Mouse (Mus musculus) MEL (cell line): ENCODE results near the gene Lsm12. TPM values are rescaled to one million over a fixed set of nuclear protein-coding genes. Genes with fewer than 3 reads are reported as not detected.

Experiments
- DNase-seq: peaks from one replicate; pipeline ENCODE4 v3.0.0; 2011; ENCODE audit warnings: low read depth, low spot score
- H3K27ac ChIP-seq: 2 replicates; pipeline ENCODE4 v1.5.1; 2012; ENCODE audit warnings: low read depth, mild to moderate bottlenecking, control low read depth, low read length, moderate library complexity; ENCODE audit not compliant: control insufficient read depth
- H3K27me3 ChIP-seq, 2 experiments: fragments of 150-350 bp in 1 of 2; sonication (generic) in 1 of 2; 2 replicates each; pipeline ENCODE4 v1.6.1; 2012; ENCODE audit warnings: low read length in 2 of 2, mild to moderate bottlenecking in 2 of 2, improper control_type of control experiment in 1 of 2, moderate library complexity in 1 of 2; ENCODE audit not compliant: insufficient read depth in 2 of 2, control insufficient read depth in 1 of 2
- H3K36me3 ChIP-seq, 2 experiments: 2 replicates each; pipeline ENCODE4 v1.6.1; 2012 to 2014; ENCODE audit warnings: low read length in 2 of 2, improper control_type of control experiment in 1 of 2, inconsistent platforms in 1 of 2, mild to moderate bottlenecking in 1 of 2; ENCODE audit not compliant: insufficient read depth in 2 of 2, control insufficient read depth in 1 of 2
- H3K4me1 ChIP-seq, 2 experiments: fragments of 150-350 bp in 1 of 2; sonication (generic) in 1 of 2; 2 replicates each; pipeline ENCODE4 v1.6.1; 2012; ENCODE audit warnings: low read length in 2 of 2, improper control_type of control experiment in 1 of 2, mild to moderate bottlenecking in 1 of 2; ENCODE audit not compliant: insufficient read depth in 2 of 2, control insufficient read depth in 1 of 2
- H3K4me3 ChIP-seq, 2 experiments: fragments of 150-350 bp in 1 of 2; sonication (generic) in 1 of 2; 2 replicates each; pipeline ENCODE4 v1.5.1; 2012; ENCODE audit warnings: low read depth in 2 of 2, low read length in 2 of 2, mild to moderate bottlenecking in 2 of 2, moderate library complexity in 2 of 2, control low read depth in 1 of 2, improper control_type of control experiment in 1 of 2; ENCODE audit not compliant: control insufficient read depth in 1 of 2, insufficient read depth in 1 of 2
- H3K79me2 ChIP-seq: 2 replicates; pipeline ENCODE4 v1.6.1; 2012; ENCODE audit warnings: mild to moderate bottlenecking, low read length, moderate library complexity; ENCODE audit not compliant: control insufficient read depth, poor library complexity, insufficient read depth
- H3K9ac ChIP-seq: 2 replicates; pipeline ENCODE4 v1.6.1; 2012; ENCODE audit warnings: low read depth, mild to moderate bottlenecking, control low read depth, low read length, moderate library complexity; ENCODE audit not compliant: control insufficient read depth, poor library complexity, severe bottlenecking
- H3K9me3 ChIP-seq: fragments of 150-350 bp; sonication (generic); replicated peaks from 2 replicates; pipeline ENCODE4 v1.6.1; 2012; ENCODE audit warnings: mild to moderate bottlenecking, low read length, improper control_type of control experiment, moderate library complexity; ENCODE audit not compliant: insufficient read depth
- BHLHE40 ChIP-seq: IDR thresholded peaks from 2 replicates; pipeline ENCODE4 v1.6.1; 2012; ENCODE audit warnings: low read depth, mild to moderate bottlenecking, inconsistent platforms, low read length, improper control_type of control experiment, borderline replicate concordance
- CHD1 ChIP-seq: IDR thresholded peaks from 2 replicates; pipeline ENCODE4 v1.6.1; 2012; ENCODE audit warnings: low read depth, mild to moderate bottlenecking, inconsistent platforms, low read length, improper control_type of control experiment
- CHD2 ChIP-seq: IDR thresholded peaks from 2 replicates; pipeline ENCODE4 v1.6.1; 2011; ENCODE audit warnings: low read length, improper control_type of control experiment
- CTCF ChIP-seq, 3 experiments: IDR thresholded peaks in 2 of 3; conservative IDR thresholded peaks in 1 of 3; 2 replicates each; pipeline ENCODE4 v1.5.1; 2011 to 2012; ENCODE audit warnings: low read length in 3 of 3, low read depth in 2 of 3, mild to moderate bottlenecking in 2 of 3, improper control_type of control experiment in 1 of 3, inconsistent platforms in 1 of 3, mixed read lengths in 1 of 3, moderate library complexity in 1 of 3; ENCODE audit not compliant: control insufficient read depth in 1 of 3, insufficient read depth in 1 of 3, poor library complexity in 1 of 3, severe bottlenecking in 1 of 3
- ELF1 ChIP-seq: IDR thresholded peaks from 2 replicates; pipeline ENCODE4 v1.6.1; 2014; ENCODE audit warnings: low read depth, mild to moderate bottlenecking, inconsistent platforms, low read length, improper control_type of control experiment, moderate library complexity
- HCFC1 ChIP-seq: IDR thresholded peaks from 2 replicates; pipeline ENCODE4 v1.6.1; 2012; ENCODE audit warnings: low read depth, mild to moderate bottlenecking, inconsistent platforms, low read length, improper control_type of control experiment, moderate library complexity
- KAT2A ChIP-seq: conservative IDR thresholded peaks from 2 replicates; pipeline ENCODE4 v1.6.1; 2012; ENCODE audit warnings: low read depth, low read length, improper control_type of control experiment, inconsistent platforms
- MAFK ChIP-seq: IDR thresholded peaks from 2 replicates; pipeline ENCODE4 v1.6.1; 2011; ENCODE audit warnings: low read depth, mild to moderate bottlenecking, low read length, improper control_type of control experiment, borderline replicate concordance
- MXI1 ChIP-seq: IDR thresholded peaks from 2 replicates; pipeline ENCODE4 v1.6.1; 2011; ENCODE audit warnings: mild to moderate bottlenecking, low read depth, low read length, improper control_type of control experiment
- MYC ChIP-seq: IDR thresholded peaks from 2 replicates; pipeline ENCODE4 v1.6.1; 2011; ENCODE audit warnings: low read depth, mild to moderate bottlenecking, low read length, improper control_type of control experiment, moderate library complexity
- NELFE ChIP-seq: IDR thresholded peaks from 2 replicates; pipeline ENCODE4 v1.6.1; 2011; ENCODE audit warnings: low read depth, low read length, improper control_type of control experiment
- POLR2A ChIP-seq, 2 experiments: IDR thresholded peaks; 2 replicates each; pipeline ENCODE4 v1.6.1; 2011 to 2012; ENCODE audit warnings: low read length in 2 of 2, mild to moderate bottlenecking in 2 of 2, control low read depth in 1 of 2, improper control_type of control experiment in 1 of 2, low read depth in 1 of 2, moderate library complexity in 1 of 2; ENCODE audit not compliant: control insufficient read depth in 1 of 2, insufficient read depth in 1 of 2, poor library complexity in 1 of 2
- POLR2AphosphoS5 ChIP-seq: IDR thresholded peaks from 2 replicates; pipeline ENCODE4 v1.6.1; 2012; ENCODE audit warnings: low read depth, borderline replicate concordance, mild to moderate bottlenecking, inconsistent platforms, low read length, moderate library complexity, mixed read lengths
- SMC3 ChIP-seq: IDR thresholded peaks from 2 replicates; pipeline ENCODE4 v1.6.1; 2011; ENCODE audit warnings: low read depth, low read length, improper control_type of control experiment
- TAL1 ChIP-seq: IDR thresholded peaks from 2 replicates; pipeline ENCODE4 v1.6.1; 2012; ENCODE audit warnings: mild to moderate bottlenecking, inconsistent platforms, low read length, moderate library complexity, mixed read lengths
- TBP ChIP-seq: IDR thresholded peaks from 2 replicates; pipeline ENCODE4 v1.8.0; 2011; ENCODE audit warnings: low read depth, low read length, improper control_type of control experiment
- TCF12 ChIP-seq: IDR thresholded peaks from 2 replicates; pipeline ENCODE4 v1.6.1; 2014; ENCODE audit warnings: low read depth, mild to moderate bottlenecking, inconsistent platforms, low read length, improper control_type of control experiment, moderate library complexity
- UBTF ChIP-seq: IDR thresholded peaks from 2 replicates; pipeline ENCODE4 v1.6.1; 2012; ENCODE audit warnings: low read depth, mild to moderate bottlenecking, inconsistent platforms, low read length, improper control_type of control experiment, moderate library complexity, borderline replicate concordance; ENCODE audit not compliant: insufficient read depth
- USF2 ChIP-seq, 2 experiments: IDR thresholded peaks; 2 replicates each; pipeline ENCODE4 v1.6.1; 2011 to 2012; ENCODE audit warnings: improper control_type of control experiment in 2 of 2, low read length in 2 of 2, borderline replicate concordance in 1 of 2, inconsistent platforms in 1 of 2, low read depth in 1 of 2, mild to moderate bottlenecking in 1 of 2; ENCODE audit not compliant: insufficient read depth in 1 of 2
- ZMIZ1 ChIP-seq: IDR thresholded peaks from 2 replicates; pipeline ENCODE4 v1.6.1; 2012; ENCODE audit warnings: low read depth, mild to moderate bottlenecking, inconsistent platforms, low read length, improper control_type of control experiment, moderate library complexity
- polyA plus RNA-seq, 2 experiments: library from polyadenylated mRNA; stranded (reverse) in 1 of 2; unstranded in 1 of 2; fragments of >175 nt in 1 of 2; fragments of >200 nt in 1 of 2; gene quantifications; 2 replicates each; pipeline versions ENCODE4 v1.2.1 to v1.2.4; 2012; ENCODE audit warnings: low replicate concordance in 2 of 2, low read depth in 1 of 2; ENCODE audit not compliant: insufficient read length in 2 of 2, insufficient read depth in 1 of 2, missing spikeins in 1 of 2
- total RNA-seq: library from RNA; depleted of rRNA; stranded (reverse); fragments of 300-350 nt; gene quantifications from 2 replicates; pipeline ENCODE4 v1.2.3, GENCODE M21; 2012

Gene Lsm12
- total and polyA plus RNA-seq, 3 experiments = 75.0 to 150 (median 128) TPM

DNA sequence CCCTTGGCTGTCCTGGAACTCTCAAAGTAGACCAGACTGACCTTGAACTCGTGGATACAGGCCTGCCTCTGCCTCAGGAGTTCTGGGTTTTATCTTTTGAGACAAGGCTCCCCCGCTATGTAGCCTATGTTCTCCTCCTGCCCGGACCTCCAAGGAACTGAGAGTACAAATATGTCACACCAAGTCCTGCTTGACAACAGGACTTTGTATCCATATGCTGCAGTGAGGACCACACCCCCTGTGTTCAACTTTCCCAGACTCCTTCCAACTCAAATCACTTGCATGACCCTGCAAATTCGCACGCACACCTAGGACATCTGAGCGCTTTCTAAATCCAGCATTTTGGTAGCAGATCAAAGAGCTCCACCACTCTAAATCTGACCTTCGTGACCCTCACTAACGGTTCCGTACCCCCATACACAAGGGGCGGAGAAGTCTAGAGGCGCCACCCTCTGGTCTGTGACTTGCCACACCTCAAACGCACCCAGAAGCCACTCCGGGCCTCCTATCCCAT, 40.1 kb downstream of the Lsm12 start:
- Histone ChIP-seq H3K27ac (no peak overlapping the region), H3K4me3 (peak overlapping the region; percentile 46 to 75), H3K36me3 (no peaks in the 10 kb centered on the region), H3K4me1 (peaks cover 0 to 16% of the 10 kb centered on the region in 2 experiments; a peak in 2 of 4 replicates), H3K9ac (peak overlapping the region; percentile 71), H3K9me3 (no peaks in the 10 kb centered on the region), H3K27me3 (no peaks in the 10 kb centered on the region), H3K79me2 (no peaks in the 10 kb centered on the region)
- DNase-seq = peak; percentile 87
- no peak for TF ChIP-seq POLR2A (IDR thresholded peaks at IDR 0.05; ENCODE audit: control insufficient read depth in 1 of 2, insufficient read depth in 1 of 2, low read depth in 1 of 2, low read length in 2 of 2, poor library complexity in 1 of 2)
- TF ChIP-seq MYC = no peak
- no peak for TF ChIP-seq CHD2
- no peak for TF ChIP-seq POLR2AphosphoS5
- peak in 2 of 3 experiments; percentile 13 to 14; a peak in 2 of 6 replicates for TF ChIP-seq CTCF (IDR thresholded peaks at IDR 0.05 in 2 of 3, conservative IDR thresholded peaks at IDR 0.05 in 1 of 3; ENCODE audit: control insufficient read depth in 1 of 3, insufficient read depth in 1 of 3, low read depth in 2 of 3, low read length in 3 of 3, poor library complexity in 1 of 3, severe bottlenecking in 1 of 3)

DNA sequence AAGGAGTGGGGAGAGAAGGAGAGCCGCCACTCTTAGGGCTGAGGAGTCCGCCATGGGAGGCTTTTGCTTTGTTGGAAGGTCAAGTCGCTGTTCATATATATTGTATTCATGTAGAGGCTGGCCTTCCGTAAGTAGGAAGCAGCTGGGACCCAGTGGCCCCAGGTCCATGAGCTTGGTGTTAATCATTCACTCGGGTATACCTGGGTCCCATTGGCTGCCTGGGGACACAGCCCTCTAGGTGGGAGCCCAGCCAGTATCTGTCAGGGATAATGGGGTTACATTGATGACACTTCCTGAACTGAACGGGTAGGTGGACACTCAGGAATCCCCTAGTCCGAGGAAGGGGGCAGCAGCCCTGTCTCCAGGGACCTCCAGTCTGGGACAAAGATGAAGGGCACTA, 42.7 kb downstream of the Lsm12 start:
- TF ChIP-seq MAFK = no peak
- no peak for TF ChIP-seq TCF12
- TF ChIP-seq POLR2AphosphoS5 = no peak
- TF ChIP-seq CHD1 = no peak
- no peak for TF ChIP-seq KAT2A
- TF ChIP-seq ELF1 = no peak
- TF ChIP-seq TBP = no peak
- no peak for TF ChIP-seq TAL1
- no peak for TF ChIP-seq BHLHE40
- no peak for TF ChIP-seq ZMIZ1
- no peak for TF ChIP-seq UBTF
- TF ChIP-seq HCFC1 = no peak
- TF ChIP-seq CHD2 = no peak
- no peak for TF ChIP-seq CTCF (IDR thresholded peaks at IDR 0.05 in 2 of 3, conservative IDR thresholded peaks at IDR 0.05 in 1 of 3; ENCODE audit: control insufficient read depth in 1 of 3, insufficient read depth in 1 of 3, low read depth in 2 of 3, low read length in 3 of 3, poor library complexity in 1 of 3, severe bottlenecking in 1 of 3)
- TF ChIP-seq USF2 (IDR thresholded peaks at IDR 0.05; ENCODE audit: borderline replicate concordance in 1 of 2, insufficient read depth in 1 of 2, low read depth in 1 of 2, low read length in 2 of 2) = no peak
- no peak for TF ChIP-seq MXI1
- TF ChIP-seq SMC3 = no peak
- TF ChIP-seq NELFE = no peak
- TF ChIP-seq, all 39 proteins: peak for 0
- Histone ChIP-seq H3K36me3 (no peaks in the 10 kb centered on the region; a peak in 1 of 4 replicates), H3K27me3 (no peaks in the 10 kb centered on the region), H3K4me3 (no peak overlapping the region), H3K9me3 (no peaks in the 10 kb centered on the region), H3K9ac (no peak overlapping the region), H3K4me1 (peaks cover 2 to 19% of the 10 kb centered on the region in 2 experiments; a peak in 3 of 4 replicates), H3K79me2 (no peaks in the 10 kb centered on the region), H3K27ac (no peak overlapping the region)
- DNase-seq = no peak
